Mouse (Mus musculus) heart, embryonic 10.5 days (tissue): ENCODE data around the gene Hectd4. TPM values are rescaled to one million over a fixed set of nuclear protein-coding genes. Genes with fewer than 3 reads are reported as not detected.

Experiments used
- DNase-seq: peaks from one replicate; pipeline ENCODE4 v3.0.0-alpha.2; 2017; ENCODE audit warnings: low spot score
- H3K27ac ChIP-seq: fragments of 300-500 bp; sonication (generic); 2 replicates; pipeline ENCODE4 v1.5.1; 2016; ENCODE audit warnings: mild to moderate bottlenecking
- H3K27me3 ChIP-seq: fragments of 300-500 bp; sonication (generic); 2 replicates; pipeline ENCODE4 v1.6.1; 2016; ENCODE audit warnings: mild to moderate bottlenecking; ENCODE audit not compliant: poor library complexity, insufficient read depth, severe bottlenecking
- H3K36me3 ChIP-seq: fragments of 300-500 bp; sonication (generic); 2 replicates; pipeline ENCODE4 v1.6.1; 2016; ENCODE audit warnings: mild to moderate bottlenecking, moderate library complexity
- H3K4me1 ChIP-seq: fragments of 300-500 bp; sonication (generic); 2 replicates; pipeline ENCODE4 v1.6.1; 2016; ENCODE audit warnings: mild to moderate bottlenecking
- H3K4me3 ChIP-seq: fragments of 300-500 bp; sonication (generic); 2 replicates; pipeline ENCODE4 v1.5.1; 2016; ENCODE audit warnings: mild to moderate bottlenecking, moderate library complexity
- H3K9me3 ChIP-seq: fragments of 300-500 bp; sonication (generic); 2 replicates; pipeline ENCODE4 v1.6.1; 2016; ENCODE audit warnings: mild to moderate bottlenecking, moderate library complexity
- WGBS: fragments of 180-500 bp; shearing (Covaris S2); methylation state at CpG from one replicate; pipeline ENCODE4 v1.1.7; 2016; 5-methylcytosine and 5-hydroxymethylcytosine counted together
- polyA plus RNA-seq: library from polyadenylated mRNA; unstranded; fragments of >200 nt; fragmentation: Nextera tagmentation; extraction: Ambion mirVana; gene quantifications from 2 replicates; pipeline ENCODE4 v1.2.1, GENCODE M21; 2016

Hectd4 gene
- 3.9 and 4.8 TPM in 2 replicates for polyA plus RNA-seq

DNA sequence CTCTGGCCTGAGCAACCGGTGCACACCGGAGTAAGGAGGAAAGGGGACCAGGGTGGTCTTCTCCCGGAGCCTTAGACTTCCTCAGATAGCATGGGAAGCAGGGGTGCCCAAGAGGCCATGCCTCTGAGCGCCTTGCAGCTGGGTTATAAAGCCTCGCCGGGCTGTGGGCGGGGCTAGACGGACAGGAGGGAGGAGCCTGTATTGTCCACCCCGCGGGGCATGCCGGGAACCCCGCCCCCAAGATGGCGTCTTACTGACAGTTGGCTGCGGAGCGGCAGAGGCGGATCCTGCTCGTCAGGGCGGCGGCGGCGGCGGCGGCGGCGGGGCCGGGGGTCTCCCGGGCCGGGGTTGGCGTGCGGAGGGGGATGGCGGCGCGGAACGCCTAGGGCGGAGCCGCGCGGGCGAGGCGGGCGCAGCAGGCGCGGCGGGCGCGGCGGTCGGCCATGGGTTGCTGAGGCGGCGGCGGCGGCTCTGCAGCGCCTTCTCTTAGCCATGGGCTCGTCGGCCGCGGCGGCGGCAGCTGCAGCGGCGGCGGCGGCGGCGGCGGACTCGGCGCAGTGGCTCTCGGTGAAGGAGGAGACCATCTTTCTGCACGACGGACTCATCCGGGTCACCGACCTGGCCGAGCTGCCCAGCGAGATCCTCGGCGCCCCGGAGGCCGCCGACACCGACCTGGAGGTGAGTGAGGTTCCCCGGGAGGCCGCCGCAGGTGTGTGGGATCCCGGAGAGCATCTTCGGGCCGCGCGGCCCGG is at the start of gene Hectd4:
Gene Hectd4, plus strand, starts transcription at position 240 of the 752 bp plus-strand sequence.
- WGBS = 4% methylated on average over 90 of the region's 90 CpGs
- Histone ChIP-seq H3K36me3 (no peaks in the 10 kb centered on the region), H3K4me3 (peak within 1 kb of the TSS; percentile 99), H3K27me3 (no peaks in the 10 kb centered on the region), H3K4me1 (peaks cover 15% of the 10 kb centered on the region), H3K27ac (peak within 1 kb of the TSS; percentile 96), H3K9me3 (no peaks in the 10 kb centered on the region)
- DNase-seq = peak; percentile 99

DNA sequence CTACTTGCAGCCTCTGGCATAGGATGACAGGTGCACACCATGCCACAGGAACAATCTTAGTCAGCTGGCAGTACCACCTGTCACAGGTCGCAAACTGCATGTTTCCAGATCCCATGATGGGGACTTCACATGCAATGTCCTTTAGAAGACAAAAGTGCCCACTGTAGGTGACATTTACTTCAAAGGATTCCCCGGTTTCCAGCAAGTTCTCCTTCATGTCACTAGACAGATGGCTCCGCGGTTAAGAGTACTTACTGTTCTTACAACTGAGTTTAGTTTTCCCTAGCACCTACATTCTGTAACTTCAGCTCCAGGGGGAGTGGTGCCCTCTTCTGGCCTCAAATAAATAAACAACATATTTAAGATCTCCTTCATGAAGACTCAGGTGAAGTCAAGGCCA is 47.2 kb upstream of the Hectd4 start:
- Histone ChIP-seq H3K4me3 (no peak overlapping the region), H3K27me3 (no peaks in the 10 kb centered on the region), H3K4me1 (peaks cover 22% of the 10 kb centered on the region), H3K9me3 (no peaks in the 10 kb centered on the region), H3K36me3 (peaks cover 48% of the 10 kb centered on the region), H3K27ac (no peak overlapping the region)
- DNase-seq = no peak
- WGBS = 88% methylated on average over 4 of the region's 4 CpGs

DNA sequence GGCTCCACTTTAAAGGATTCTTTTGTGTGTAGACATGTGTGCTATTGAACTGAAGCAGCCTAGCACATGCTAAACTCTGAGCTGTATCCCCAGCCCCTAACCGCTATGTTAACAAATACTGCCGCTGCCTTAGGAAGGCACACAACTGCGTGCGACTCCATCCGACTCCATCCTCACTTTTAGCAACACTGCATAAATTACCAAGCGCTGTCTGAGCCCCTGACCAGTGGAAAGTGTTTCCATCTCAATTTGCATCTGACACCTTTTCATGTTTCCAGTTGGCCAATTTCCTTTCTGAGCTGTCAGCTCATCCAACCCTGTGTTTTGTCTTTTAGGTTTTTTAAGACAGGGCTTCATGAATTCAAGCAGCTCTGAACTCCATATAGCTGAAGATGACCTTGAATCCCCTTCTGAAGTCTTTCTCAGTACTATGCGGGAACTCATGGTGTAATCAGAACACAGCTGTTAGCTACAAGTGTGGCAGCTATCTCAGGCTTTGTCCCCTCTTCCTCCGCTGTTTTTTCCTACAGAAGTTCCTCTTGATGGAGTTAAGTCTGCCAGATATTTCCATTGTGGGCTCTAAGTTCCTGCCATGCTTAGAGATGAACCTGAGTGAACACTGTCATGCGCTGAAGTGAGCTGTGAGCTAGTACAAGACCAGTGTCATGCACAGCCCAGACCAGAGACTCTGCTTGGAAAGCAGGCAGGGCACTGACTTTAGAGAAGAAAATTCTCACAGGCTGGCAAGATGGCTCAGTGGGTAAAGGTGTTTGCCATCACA is 40.8 kb upstream of the Hectd4 start:
- 54% methylated on average over 9 of the region's 9 CpGs for WGBS
- DNase-seq = no peak
- Histone ChIP-seq H3K27ac (peak overlapping the region; percentile 56), H3K36me3 (peaks cover 16% of the 10 kb centered on the region), H3K4me3 (no peak overlapping the region), H3K9me3 (no peaks in the 10 kb centered on the region), H3K27me3 (no peaks in the 10 kb centered on the region), H3K4me1 (peaks cover 65% of the 10 kb centered on the region)

DNA sequence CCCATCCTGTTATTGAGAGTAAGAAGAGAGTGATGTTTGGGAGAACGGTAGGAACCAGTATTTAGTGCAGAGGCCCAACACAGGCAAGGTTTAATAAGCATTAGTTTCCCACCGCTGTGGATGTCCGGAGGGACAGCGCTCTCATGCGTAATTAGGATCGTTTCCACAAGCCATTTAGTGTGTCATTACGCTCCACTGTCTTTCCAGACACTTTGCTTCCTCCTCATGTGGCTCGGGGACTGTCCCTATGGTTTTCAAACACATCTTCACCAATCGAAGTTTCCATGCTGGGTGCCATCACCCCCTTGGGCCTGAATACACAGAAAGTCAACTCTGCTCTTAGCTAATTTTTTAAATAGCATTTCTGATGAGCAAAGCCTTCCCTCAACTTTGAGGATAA is 36.8 kb upstream of the Hectd4 start:
- Histone ChIP-seq H3K4me1 (peaks cover 95% of the 10 kb centered on the region), H3K36me3 (0 out of 2 replicates have a peak, but pooled peaks cover 2% of the 10 kb centered on the region), H3K27ac (no peak overlapping the region), H3K4me3 (no peak overlapping the region), H3K9me3 (no peaks in the 10 kb centered on the region), H3K27me3 (no peaks in the 10 kb centered on the region)
- DNase-seq = no peak
- WGBS = 83% methylated on average over 9 of the region's 9 CpGs

DNA sequence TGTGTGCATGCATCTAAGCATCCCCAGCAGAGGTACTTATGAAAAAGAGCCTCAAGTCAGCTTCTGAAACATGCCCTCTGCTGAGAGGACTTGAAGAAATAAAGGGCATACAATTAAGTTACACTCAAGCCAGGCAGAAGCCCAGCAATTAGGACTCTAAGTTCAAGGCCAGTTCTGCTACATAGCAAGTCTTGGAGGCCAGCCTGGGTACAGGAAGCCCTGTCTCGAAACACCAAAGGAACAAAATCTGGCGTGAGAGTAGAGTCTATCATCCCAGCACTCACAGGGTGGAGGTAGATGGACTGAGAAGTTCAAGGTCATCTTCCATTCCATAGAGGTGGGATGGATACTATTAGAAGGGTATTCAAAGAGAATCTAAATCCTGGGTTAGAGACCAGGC is 35.6 kb upstream of the Hectd4 start:
- Histone ChIP-seq H3K4me3 (peak overlapping the region; percentile 27; the same call in 1 of the 2 replicates), H3K27me3 (no peaks in the 10 kb centered on the region), H3K36me3 (0 out of 2 replicates have a peak, but pooled peaks cover 2% of the 10 kb centered on the region), H3K27ac (peak overlapping the region; percentile 84), H3K9me3 (no peaks in the 10 kb centered on the region), H3K4me1 (peaks cover 94% of the 10 kb centered on the region)
- WGBS = 49% methylated on average over 2 of the region's 2 CpGs
- peak; percentile 63 for DNase-seq

DNA sequence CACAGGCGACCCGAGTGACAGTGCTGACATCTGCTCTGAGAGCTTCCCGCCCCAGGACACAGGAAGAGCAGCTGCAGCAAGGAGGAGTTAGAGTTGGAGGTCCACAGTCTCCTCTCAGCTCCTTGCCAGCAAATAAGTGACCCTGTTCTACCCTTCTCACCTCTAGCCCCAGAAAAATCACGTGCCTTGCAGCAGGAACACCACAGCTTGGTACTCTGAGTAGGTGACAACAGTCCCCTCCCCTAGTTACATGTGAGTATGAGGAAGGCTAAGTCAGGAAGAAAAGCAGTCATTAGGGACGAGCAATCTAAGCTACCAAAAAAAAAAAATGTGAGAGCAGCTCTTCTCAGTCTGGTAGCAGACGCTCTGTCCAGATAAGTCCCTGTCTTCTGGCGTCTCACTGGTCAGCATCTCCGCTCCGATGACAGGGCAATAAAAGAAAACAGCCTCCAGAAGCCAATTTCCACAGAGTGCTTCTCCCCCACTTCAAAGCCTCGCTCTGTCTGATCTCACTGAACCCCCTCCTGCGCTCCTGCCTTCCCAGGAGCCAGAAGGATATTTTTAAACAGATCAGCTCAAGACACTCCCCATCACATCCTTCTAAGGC is 35.0 kb upstream of the Hectd4 start:
- Histone ChIP-seq H3K9me3 (no peaks in the 10 kb centered on the region), H3K36me3 (0 out of 2 replicates have a peak, but pooled peaks cover 2% of the 10 kb centered on the region), H3K27ac (peak overlapping the region; percentile 84), H3K27me3 (no peaks in the 10 kb centered on the region), H3K4me1 (peaks cover 88% of the 10 kb centered on the region), H3K4me3 (peak overlapping the region; percentile 27)
- peak; percentile 90 for DNase-seq
- 7% methylated on average over 11 of the region's 11 CpGs for WGBS

DNA sequence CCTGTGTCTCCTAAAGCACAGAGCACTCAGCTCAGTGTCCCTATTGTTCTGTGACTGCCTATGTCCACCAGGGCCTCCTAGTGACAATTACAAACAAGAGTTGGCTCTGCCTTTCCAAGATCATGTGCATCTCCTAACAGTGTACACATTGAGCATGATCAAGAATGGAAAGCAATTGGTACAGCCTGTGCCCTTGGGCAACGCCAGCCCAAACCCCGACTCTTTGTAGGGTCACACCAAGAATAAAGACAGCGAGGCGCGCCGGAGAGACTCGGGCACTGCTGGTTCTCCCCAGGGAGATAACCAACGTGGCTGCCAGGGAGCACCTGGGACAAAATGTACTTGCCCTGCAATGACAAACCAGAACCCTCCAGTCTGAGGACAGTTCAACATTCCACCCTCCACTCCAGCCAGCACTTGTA is 32.4 kb upstream of the Hectd4 start:
- no peaks in the 10 kb centered on the region for H3K9me3 ChIP-seq
- DNase-seq = peak; percentile 70
- no peaks in the 10 kb centered on the region for H3K36me3 ChIP-seq
- peaks cover 72% of the 10 kb centered on the region for H3K4me1 ChIP-seq
- H3K4me3 ChIP-seq = peak overlapping the region; percentile 33; the same call in 1 of the 2 replicates
- H3K27ac ChIP-seq = peak overlapping the region; percentile 84
- 70% methylated on average over 8 of the region's 8 CpGs for WGBS
- H3K27me3 ChIP-seq = no peaks in the 10 kb centered on the region

DNA sequence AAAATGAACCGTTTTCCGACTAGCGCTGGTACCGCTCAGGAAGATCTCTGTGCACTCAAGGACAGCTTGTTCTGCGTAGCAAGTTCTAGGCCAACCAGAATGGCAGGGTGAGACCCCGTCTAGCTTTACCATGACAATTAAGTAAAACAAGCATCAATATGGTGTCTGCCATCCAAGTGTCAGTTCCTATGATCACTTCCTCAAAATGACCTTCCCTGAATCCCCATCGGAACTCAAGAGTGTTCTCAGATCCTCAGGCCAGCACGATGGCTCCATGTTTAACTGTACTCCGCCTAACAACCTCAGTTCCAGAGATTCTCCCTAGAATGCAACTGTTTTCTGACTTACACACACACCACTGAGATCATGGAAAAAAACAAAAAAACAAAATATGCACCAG is 31.8 kb upstream of the Hectd4 start:
- Histone ChIP-seq H3K4me1 (peaks cover 66% of the 10 kb centered on the region), H3K4me3 (peak overlapping the region; percentile 2; the same call in 1 of the 2 replicates), H3K27ac (peak overlapping the region; percentile 84), H3K36me3 (no peaks in the 10 kb centered on the region), H3K9me3 (no peaks in the 10 kb centered on the region), H3K27me3 (no peaks in the 10 kb centered on the region)
- 88% methylated on average over 9 of the region's 9 CpGs for WGBS
- no peak for DNase-seq

DNA sequence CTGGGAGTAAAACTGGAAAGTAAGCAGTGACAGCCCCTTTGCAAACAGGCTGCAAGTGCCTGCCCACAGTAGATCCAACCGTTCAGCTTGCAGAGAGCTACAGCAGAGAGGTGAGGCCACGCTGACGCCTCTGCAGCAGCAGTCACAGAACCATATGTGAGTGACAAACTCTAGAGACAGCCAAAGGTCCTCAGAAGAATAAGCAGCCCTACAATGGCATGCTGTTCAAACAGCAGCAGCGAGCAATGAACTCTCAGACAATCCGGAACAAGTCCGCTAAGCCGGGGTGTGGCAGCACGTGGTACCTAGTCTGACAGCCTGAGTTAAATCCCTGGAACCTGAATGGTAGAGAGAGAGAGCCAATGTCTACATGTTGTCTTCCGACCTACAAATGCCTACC is 30.8 kb upstream of the Hectd4 start:
- Histone ChIP-seq H3K27me3 (no peaks in the 10 kb centered on the region), H3K4me1 (peaks cover 57% of the 10 kb centered on the region), H3K27ac (0 out of 2 replicates have a peak overlapping the region, but pooled peaks have one; percentile 12), H3K36me3 (no peaks in the 10 kb centered on the region), H3K9me3 (no peaks in the 10 kb centered on the region), H3K4me3 (peak overlapping the region; percentile 34; the same call in 1 of the 2 replicates)
- 70% methylated on average over 9 of the region's 9 CpGs for WGBS
- DNase-seq = peak; percentile 68

DNA sequence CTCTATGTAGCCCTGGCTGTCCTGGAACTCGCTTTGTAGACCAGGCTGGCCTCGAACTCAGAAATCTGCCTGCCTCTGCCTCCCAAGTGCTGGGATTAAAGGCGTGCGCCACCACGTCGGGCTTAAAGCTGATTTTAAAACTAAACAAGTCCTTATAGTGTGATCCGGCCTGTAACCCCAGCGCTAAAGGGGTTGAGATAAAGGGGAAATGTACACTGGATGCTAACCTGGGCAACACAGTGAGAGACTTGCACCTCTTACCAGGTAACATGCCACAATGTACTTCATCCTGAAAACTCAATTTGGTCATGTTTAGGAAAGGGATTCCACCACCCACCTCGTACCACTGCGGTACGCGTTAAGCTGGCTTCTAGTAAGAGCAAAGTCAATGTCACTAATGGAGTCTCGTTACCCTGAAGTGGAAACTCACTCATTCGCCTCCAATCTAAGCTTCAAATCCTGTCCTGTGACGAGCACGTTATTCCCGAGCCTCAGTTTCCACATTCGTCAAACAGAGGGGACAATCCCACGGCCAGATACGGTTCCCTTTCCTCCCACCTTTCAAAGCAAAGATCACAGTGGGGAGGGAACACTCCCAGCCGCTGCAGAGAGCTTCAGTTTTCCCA is 29.7 kb upstream of the Hectd4 start:
- Histone ChIP-seq H3K27me3 (no peaks in the 10 kb centered on the region), H3K36me3 (no peaks in the 10 kb centered on the region), H3K9me3 (no peaks in the 10 kb centered on the region), H3K4me3 (peak overlapping the region; percentile 98), H3K27ac (peak overlapping the region; percentile 99), H3K4me1 (peaks cover 45% of the 10 kb centered on the region)
- DNase-seq = peak; percentile 71
- 26% methylated on average over 21 of the region's 21 CpGs for WGBS

DNA sequence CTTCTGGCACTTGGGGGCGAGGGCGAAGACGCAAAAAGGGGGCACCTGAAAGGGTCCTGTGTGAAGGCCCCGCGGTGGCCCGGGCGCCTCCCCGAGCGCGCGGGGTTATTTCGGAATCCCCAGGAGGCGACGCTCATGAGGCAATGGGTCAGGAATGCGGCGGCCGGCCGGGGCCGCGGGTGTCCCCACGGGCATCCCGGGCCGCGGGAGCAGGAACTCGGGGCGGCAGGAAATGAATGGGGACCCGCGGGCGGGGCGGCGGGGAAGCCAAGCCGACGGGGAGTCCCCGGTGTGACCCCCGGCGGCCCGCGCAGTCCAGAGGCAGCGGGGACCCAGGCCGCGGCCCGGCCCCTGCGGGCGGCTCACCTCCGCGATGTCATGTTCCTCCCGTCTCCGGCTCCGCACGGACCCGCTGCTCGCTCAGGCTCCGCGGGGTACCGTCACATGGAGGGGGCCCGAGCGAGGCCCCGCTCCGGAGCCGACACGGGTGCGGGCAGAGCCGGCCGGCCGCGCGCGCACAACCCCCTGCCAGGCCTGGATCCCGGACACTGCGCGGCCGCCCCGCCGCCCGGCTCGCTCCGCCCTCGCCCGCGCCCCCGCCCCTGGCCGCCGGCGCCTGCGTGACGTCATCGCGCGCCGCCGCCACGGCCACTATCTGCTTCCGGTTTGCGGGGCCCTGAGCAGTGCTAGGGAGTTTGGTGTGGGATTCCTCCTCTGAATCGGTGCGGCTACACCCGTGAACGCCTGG is 29.0 kb upstream of the Hectd4 start, which contains the start of gene Ptpn11:
Gene Ptpn11, minus strand, starts transcription at position 562 of the 748 bp plus-strand sequence.
- H3K36me3 ChIP-seq = no peaks in the 10 kb centered on the region
- peak; percentile 93 for DNase-seq
- peak within 1 kb of the TSS; percentile 98 for H3K4me3 ChIP-seq
- no peaks in the 10 kb centered on the region for H3K9me3 ChIP-seq
- no peaks in the 10 kb centered on the region for H3K27me3 ChIP-seq
- H3K4me1 ChIP-seq = peaks cover 38% of the 10 kb centered on the region
- under 1% methylated on average over 98 of the region's 98 CpGs for WGBS
- peak within 1 kb of the TSS; percentile 99 for H3K27ac ChIP-seq

DNA sequence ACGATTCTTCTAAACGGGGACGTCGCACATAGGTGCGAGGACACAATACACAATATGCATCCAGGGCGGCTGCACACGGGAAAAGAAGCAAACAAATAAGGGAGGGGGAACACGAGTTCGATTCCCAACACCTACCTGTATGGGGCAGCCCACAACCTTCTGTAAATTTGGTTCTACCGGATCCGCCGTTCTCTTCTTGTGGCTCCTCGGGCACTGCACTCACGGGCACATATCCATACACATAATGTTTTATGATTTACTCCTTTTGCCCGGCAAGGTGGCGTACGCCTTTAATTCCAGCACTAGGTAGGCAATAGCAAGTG is 28.5 kb upstream of the Hectd4 start:
- peaks cover 33% of the 10 kb centered on the region for H3K4me1 ChIP-seq
- 9% methylated on average over 17 of the region's 17 CpGs for WGBS
- no peaks in the 10 kb centered on the region for H3K36me3 ChIP-seq
- H3K27me3 ChIP-seq = no peaks in the 10 kb centered on the region
- H3K9me3 ChIP-seq = no peaks in the 10 kb centered on the region
- peak overlapping the region; percentile 98 for H3K4me3 ChIP-seq
- H3K27ac ChIP-seq = peak overlapping the region; percentile 99
- DNase-seq = no peak
